Mouse (Mus musculus) G1E-ER4 (cell line): Measurements from ENCODE around the gene Wfdc15a. TPM values are rescaled to one million over a fixed set of nuclear protein-coding genes. Genes with fewer than 3 reads are reported as not detected.

Experiments used
- GATA1 ChIP-seq: IDR thresholded peaks from one replicate; pipeline ENCODE4 v1.8.0; 2012; ENCODE audit warnings: low read length, inconsistent platforms
- polyA plus RNA-seq: library from polyadenylated mRNA; stranded (reverse); fragments of >175 nt; gene quantifications from 2 replicates; pipeline ENCODE4 v1.2.3, GENCODE M21; 2012

The Wfdc15a gene
- polyA plus RNA-seq, 1 experiment, result not detected

GRCm38 (mm10) chr2:164184145-164184719 is 15.7 kb downstream of the Wfdc15a start:
- TF ChIP-seq GATA1, result no peak

GRCm38 (mm10) chr2:164183340-164183739 is 16.6 kb downstream of the Wfdc15a start:
- no peak for TF ChIP-seq GATA1

GRCm38 (mm10) chr2:164182692-164183255 is 17.2 kb downstream of the Wfdc15a start, which contains the start of gene Wfdc5:
Gene Wfdc5 (minus strand): TSS chr2:164182742.
- no peak for TF ChIP-seq GATA1

GRCm38 (mm10) chr2:164180770-164181169 is 19.2 kb downstream of the Wfdc15a start:
- no peak for TF ChIP-seq GATA1

- no peak for TF ChIP-seq GATA1
These were observed 19.8 kb downstream of the Wfdc15a start for GRCm38 (mm10) chr2:164180124-164180523.

GRCm38 (mm10) chr2:164177831-164178230 is 22.1 kb downstream of the Wfdc15a start:
- no peak for TF ChIP-seq GATA1

GRCm38 (mm10) chr2:164175850-164176249 is 24.1 kb downstream of the Wfdc15a start:
- TF ChIP-seq GATA1, result no peak

GRCm38 (mm10) chr2:164174649-164175395 is 25.1 kb downstream of the Wfdc15a start:
- no peak for TF ChIP-seq GATA1

GRCm38 (mm10) chr2:164173394-164173793 is 26.5 kb downstream of the Wfdc15a start:
- no peak for TF ChIP-seq GATA1

- TF ChIP-seq GATA1, result no peak
These were observed 29.0 kb downstream of the Wfdc15a start, which contains the start of gene Kcns1 for GRCm38 (mm10) chr2:164170902-164171301. Gene Kcns1 (minus strand): TSS chr2:164171113.

GRCm38 (mm10) chr2:164170326-164170725 is 29.6 kb downstream of the Wfdc15a start:
- no peak for TF ChIP-seq GATA1

GRCm38 (mm10) chr2:164168571-164168946 is 31.4 kb downstream of the Wfdc15a start:
- no peak for TF ChIP-seq GATA1

GRCm38 (mm10) chr2:164167752-164168570 is 32.0 kb downstream of the Wfdc15a start:
- no peak for TF ChIP-seq GATA1

- no peak for TF ChIP-seq GATA1
These were observed 35.0 kb downstream of the Wfdc15a start for GRCm38 (mm10) chr2:164164941-164165340.

- no peak for TF ChIP-seq GATA1
These were observed 38.3 kb downstream of the Wfdc15a start for GRCm38 (mm10) chr2:164161515-164162055.
